ENCODE assay signal across 19 mouse cellular contexts in genomic region chr13:58084396-58084795, GRCm38 (mm10). TPM values are rescaled to one million over a fixed set of nuclear protein-coding genes. Genes with fewer than 3 reads are reported as not detected.
A peak's percentile ranks its signal among the peaks of the same experiment; 100 is the strongest.
DNase-seq lines count a peak whose midpoint lies in the region; ATAC-seq and TF ChIP-seq lines count a peak whose summit lies in the region.
"Had no signal": no experiment of that assay in that cellular context is flagged by ENCODE, and none has a peak within 500 bp of the region (broad histone marks: within the 10 kb centered on the region; RNA-seq: fewer than 3 reads in every experiment).

No protein-coding gene starts in this region.

- no peak for TF ChIP-seq POLR2A in cerebellum, adult 2 months (IDR thresholded peaks at IDR 0.05; ENCODE audit: borderline replicate concordance, insufficient read depth, low read length)

- no peak overlapping the region for H3K27ac ChIP-seq in midbrain, embryonic 11.5 days (ENCODE audit: low read depth, low read length)
- no peak overlapping the region for H3K27ac ChIP-seq in midbrain, embryonic 13.5 days
- peak overlapping the region; percentile 29; the same call in 1 of the 2 replicates for H3K27ac ChIP-seq in cerebellum, adult 2 months (ENCODE audit: insufficient read depth, low read length)
- H3K27ac ChIP-seq: embryonic facial prominence, embryonic 10.5 days; forebrain, embryonic 13.5 days; heart, embryonic 13.5 days; hindbrain, embryonic 12.5 days had no signal

- no peaks in the 10 kb centered on the region for H3K4me1 ChIP-seq in midbrain, embryonic 11.5 days (ENCODE audit: control insufficient read depth, insufficient read depth, low read length)
- no peaks in the 10 kb centered on the region for H3K4me1 ChIP-seq in midbrain, embryonic 13.5 days (replicated peaks)
- H3K4me1 ChIP-seq in cerebellum, adult 2 months (ENCODE audit: control insufficient read depth, insufficient read depth, low read length): peaks cover 17% of the 10 kb centered on the region
- H3K4me1 ChIP-seq: embryonic facial prominence, embryonic 10.5 days; forebrain, embryonic 13.5 days; hindbrain, embryonic 12.5 days had no signal

- no peak for TF ChIP-seq CTCF in cerebellum, adult 2 months (IDR thresholded peaks at IDR 0.05; ENCODE audit: borderline replicate concordance, insufficient read depth, low read depth, low read length)

- no peak overlapping the region for H3K9ac ChIP-seq in midbrain, embryonic 11.5 days (ENCODE audit: low read length)
- H3K9ac ChIP-seq in midbrain, embryonic 13.5 days (replicated peaks): no peak overlapping the region
- H3K9ac ChIP-seq: forebrain, embryonic 13.5 days; forebrain, postnatal 0 days; heart, embryonic 13.5 days; hindbrain, embryonic 12.5 days had no signal

- H3K4me2 ChIP-seq in midbrain, embryonic 11.5 days: no peak overlapping the region
- H3K4me2 ChIP-seq in midbrain, embryonic 13.5 days (replicated peaks): no peak overlapping the region
- H3K4me2 ChIP-seq: forebrain, embryonic 13.5 days; heart, embryonic 13.5 days; hindbrain, embryonic 12.5 days had no signal

- ATAC-seq in midbrain, embryonic 11.5 days (ENCODE audit: low FRiP score): no peak
- no peak for ATAC-seq in midbrain, embryonic 13.5 days
- ATAC-seq: forebrain, embryonic 13.5 days; forebrain, postnatal 0 days; hindbrain, embryonic 16.5 days; inflammation-experienced regulatory T-cells, adult 6 months; intestine, postnatal 0 days had no signal

- no peak overlapping the region for H3K4me3 ChIP-seq in midbrain, embryonic 11.5 days (ENCODE audit: low read depth, low read length)
- no peak overlapping the region for H3K4me3 ChIP-seq in midbrain, embryonic 13.5 days (replicated peaks)
- H3K4me3 ChIP-seq in cerebellum, adult 2 months (replicated peaks; ENCODE audit: insufficient read depth, low read depth, low read length): no peak overlapping the region
- H3K4me3 ChIP-seq: embryonic facial prominence, embryonic 10.5 days; forebrain, embryonic 13.5 days; heart, embryonic 13.5 days; hindbrain, embryonic 12.5 days had no signal

- 94% methylated on average over 5 of the region's 5 CpGs for WGBS in midbrain, embryonic 11.5 days
- WGBS in midbrain, embryonic 13.5 days: 96% methylated on average over 5 of the region's 5 CpGs
- 31% methylated on average over 5 of the region's 5 CpGs for WGBS in cerebellum, adult 2 months

- no peaks in the 10 kb centered on the region for H3K36me3 ChIP-seq in midbrain, embryonic 11.5 days (ENCODE audit: control insufficient read depth, insufficient read depth, low read length)
- peaks cover 15% of the 10 kb centered on the region for H3K36me3 ChIP-seq in midbrain, embryonic 13.5 days
- H3K36me3 ChIP-seq: embryonic facial prominence, embryonic 10.5 days; hindbrain, embryonic 12.5 days had no signal

- no peaks in the 10 kb centered on the region for H3K27me3 ChIP-seq in midbrain, embryonic 11.5 days (ENCODE audit: control insufficient read depth, insufficient read depth, low read length)
- H3K27me3 ChIP-seq in midbrain, embryonic 13.5 days: no peaks in the 10 kb centered on the region
- no peaks in the 10 kb centered on the region for H3K27me3 ChIP-seq in cerebellum, adult 2 months (ENCODE audit: control insufficient read depth, insufficient read depth, low read length)
- H3K27me3 ChIP-seq: forebrain, embryonic 13.5 days; heart, embryonic 13.5 days; hindbrain, embryonic 12.5 days had no signal

- no peaks in the 10 kb centered on the region for H3K9me3 ChIP-seq in midbrain, embryonic 11.5 days (ENCODE audit: control insufficient read depth, low read length)
- H3K9me3 ChIP-seq in midbrain, embryonic 13.5 days: no peaks in the 10 kb centered on the region
- H3K9me3 ChIP-seq: embryonic facial prominence, embryonic 10.5 days; forebrain, embryonic 13.5 days; heart, embryonic 13.5 days; hindbrain, embryonic 12.5 days had no signal

- peak; percentile 31 for DNase-seq in midbrain, embryonic 11.5 days (ENCODE audit: low spot score, missing footprints)
- DNase-seq in cerebellum, adult 2 months: peak; percentile 56 to 78
- DNase-seq in cerebellum, postnatal 25 days: peak; percentile 52 to 66
- no peak for DNase-seq in gastrocnemius, postnatal 4 days (ENCODE audit: low spot score in 2 of 2)
- no peak for DNase-seq in thymus, postnatal 36 days
- no peak for DNase-seq in gastrocnemius, adult 8-10 months (ENCODE audit: low spot score in 2 of 2)
- DNase-seq: adrenal gland, adult 8-10 months; forebrain, postnatal 0 days; gastrocnemius, postnatal 25 days; heart, postnatal 4 days; kidney, adult 8-10 months had no signal

RNA-seq across cellular contexts. Expression of gene Klhl3, which starts 29.0 kb away (rescaled TPM):
- polyA plus RNA-seq in midbrain, embryonic 11.5 days (2014; fragmentation: Nextera tagmentation; extraction: Ambion mirVana): 2.6 and 3.2 TPM in 2 replicates
- 8.9 and 9.6 TPM in 2 replicates for polyA plus RNA-seq in midbrain, embryonic 13.5 days (2015; fragmentation: Nextera tagmentation; extraction: Ambion mirVana)
- 16.1 and 18.4 TPM in 2 replicates for polyA plus RNA-seq in cerebellum, adult 2 months (2012; rRNA removed)
- total RNA-seq in gastrocnemius, postnatal 4 days (2021): 1 to 10 TPM; 2.9 to 3.7 TPM
- under 1 TPM; 0.22 to 0.46 (median 0.31) TPM for total RNA-seq in gastrocnemius, adult 8-10 months (2022)

RNA-seq across cellular contexts. Expression of gene Hnrnpa0, which starts 44.0 kb away (rescaled TPM):
- polyA plus RNA-seq in midbrain, embryonic 11.5 days (2014; fragmentation: Nextera tagmentation; extraction: Ambion mirVana): 60.0 and 63.3 TPM in 2 replicates
- polyA plus RNA-seq in midbrain, embryonic 13.5 days (2015; fragmentation: Nextera tagmentation; extraction: Ambion mirVana): 65.8 and 76.4 TPM in 2 replicates
- 96.5 and 107 TPM in 2 replicates for polyA plus RNA-seq in cerebellum, adult 2 months (2012; rRNA removed)
- 100 to 1,000 TPM; 134 TPM for total RNA-seq in gastrocnemius, postnatal 4 days (2021)
- total RNA-seq in gastrocnemius, adult 8-10 months (2022): 10 to 100 TPM; 27.2 to 39.3 (median 33.8) TPM

Comparison
In these comparisons a context has a peak if more than half of its experiments do, and no peak if none do; other contexts are left out.
1. DNase-seq: peak in midbrain, embryonic 11.5 days (single experiment), cerebellum, adult 2 months (2 of 2) and cerebellum, postnatal 25 days (2 of 2); none in gastrocnemius, postnatal 4 days (0 of 2), thymus, postnatal 36 days (0 of 2) and gastrocnemius, adult 8-10 months (0 of 2).